Mouse (Mus musculus) liver, embryonic 14.5 days (tissue): Measurements from ENCODE around the gene Srrm4.

Experiments used
- CTCF ChIP-seq: IDR thresholded peaks from 2 replicates; pipeline ENCODE4 v1.5.1; 2016; ENCODE audit warnings: antibody characterized with exemption, low read depth, control low read depth
- EP300 ChIP-seq: IDR thresholded peaks from 2 replicates; pipeline ENCODE4 v1.6.1; 2016; ENCODE audit warnings: antibody characterized with exemption, low read depth

DNA sequence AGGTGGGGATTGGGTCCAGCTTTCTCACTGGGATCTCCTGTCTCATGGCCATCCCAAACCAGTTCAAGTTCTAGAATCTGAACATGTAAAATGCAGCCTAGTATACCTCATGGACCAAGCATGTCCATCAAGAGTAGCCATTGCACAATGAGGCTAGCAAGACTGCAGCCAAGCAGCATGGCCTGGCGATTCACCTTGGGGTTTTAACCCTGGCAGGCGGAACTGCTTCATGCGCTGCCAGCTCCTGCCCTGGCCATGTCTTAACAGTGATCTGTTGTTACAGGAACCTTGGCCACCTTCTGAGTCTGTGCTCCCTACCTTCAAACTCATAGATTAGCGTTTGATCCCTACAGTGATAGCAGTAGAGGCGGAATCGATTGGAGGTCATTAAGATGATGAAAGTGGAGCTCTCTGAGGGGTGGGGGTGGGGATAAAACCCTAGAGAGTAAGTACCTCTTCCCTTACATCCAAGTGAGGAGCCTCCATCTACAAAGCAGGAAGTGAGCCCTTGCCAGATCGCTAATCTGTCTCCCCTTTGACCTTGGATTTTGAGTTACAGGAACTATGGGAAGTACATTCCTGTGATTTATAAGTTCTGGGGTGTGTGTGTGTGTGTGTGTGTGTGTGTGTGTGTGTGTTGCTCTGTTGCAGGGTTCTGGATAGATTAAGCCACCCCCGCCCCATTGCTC, 191.4 kb downstream of the Srrm4 start:
- TF ChIP-seq CTCF: no peak
- TF ChIP-seq EP300: no peak
